Mouse (Mus musculus): ENCODE measurements around the gene Dnm1l.
"Not testable (repeated sequence)": the region's sequence is repeated elsewhere in the genome, so short reads cannot be mapped to it uniquely, and the experiment has no call there.

The Dnm1l gene

DNA sequence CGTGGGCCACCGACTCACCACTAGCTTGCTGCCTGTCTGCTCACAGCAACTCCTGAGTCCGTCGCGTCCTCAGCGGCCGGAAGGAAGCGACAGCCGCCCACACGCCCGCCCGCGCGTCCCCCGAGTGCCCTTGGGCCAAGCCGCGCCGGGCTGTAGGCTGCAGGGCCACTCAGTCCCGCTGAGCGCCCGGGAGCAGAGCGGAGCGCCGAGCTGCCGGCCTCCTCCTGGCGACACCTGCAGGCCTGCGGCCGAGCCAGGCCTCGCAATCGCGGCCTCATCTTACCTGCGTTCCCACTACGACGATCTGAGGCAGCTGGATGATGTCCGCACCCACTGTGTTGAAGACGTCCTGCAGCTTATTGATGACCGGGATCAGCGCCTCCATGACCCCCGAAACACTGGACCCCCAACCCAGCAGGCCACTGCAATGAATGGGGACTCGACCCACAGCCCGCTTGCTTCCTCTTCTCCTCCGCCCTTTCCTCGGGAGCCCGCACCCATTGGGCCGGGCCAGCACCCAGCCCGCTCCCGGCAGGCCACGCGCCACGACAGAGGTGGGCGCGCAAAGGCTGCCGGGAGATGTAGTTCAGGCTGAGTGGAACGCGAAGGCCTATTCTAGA is at the start of gene Dnm1l:
TSS of gene Dnm1l (minus strand) at position 479 of the 620 bp plus-strand sequence.
- DNase-seq (ENCODE audit: low spot score in 2 of 2), result peak; percentile 83 to 86

DNA sequence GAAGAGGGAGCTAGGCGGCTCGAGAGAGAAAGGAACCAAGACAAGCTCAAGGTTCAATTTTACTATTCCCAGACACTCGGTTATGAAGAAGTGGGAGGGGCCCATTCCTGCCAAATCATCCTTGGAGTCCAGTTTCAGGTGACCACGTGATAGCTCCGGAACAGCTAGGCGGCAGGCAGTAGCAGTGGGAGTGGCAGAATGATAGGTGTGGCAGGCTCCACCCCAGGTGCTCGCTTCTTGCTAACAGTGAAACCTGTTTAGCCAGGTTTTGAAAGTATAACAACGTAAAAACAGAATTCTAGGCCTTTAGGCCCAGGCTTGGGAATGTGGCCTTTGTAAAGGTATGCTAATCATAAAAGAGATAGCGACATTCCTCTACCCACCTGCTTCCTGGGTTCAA is 8.5 kb upstream of the Dnm1l start:
- not testable (repeated sequence) for DNase-seq (ENCODE audit: low spot score in 2 of 2)

DNA sequence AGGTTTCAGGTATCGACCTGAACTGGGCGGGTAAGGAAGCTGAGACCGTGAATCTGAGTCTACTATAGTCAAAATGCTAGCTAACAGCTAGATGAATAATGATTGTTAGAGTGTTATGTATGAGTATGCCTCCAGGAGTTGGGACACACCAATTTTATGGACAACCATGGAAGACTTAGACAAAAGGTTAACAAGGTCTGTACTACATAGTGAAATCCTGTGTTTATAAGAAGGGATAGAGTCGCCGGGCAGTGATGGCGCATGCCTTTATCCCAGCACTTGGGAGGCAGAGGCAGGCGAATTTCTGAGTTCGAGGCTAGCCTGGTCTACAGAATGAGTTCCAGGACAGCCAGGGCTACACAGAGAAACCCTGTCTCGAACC is 333 bp upstream of the Dnm1l start:
- not testable (repeated sequence) for DNase-seq (ENCODE audit: low spot score in 2 of 2)

DNA sequence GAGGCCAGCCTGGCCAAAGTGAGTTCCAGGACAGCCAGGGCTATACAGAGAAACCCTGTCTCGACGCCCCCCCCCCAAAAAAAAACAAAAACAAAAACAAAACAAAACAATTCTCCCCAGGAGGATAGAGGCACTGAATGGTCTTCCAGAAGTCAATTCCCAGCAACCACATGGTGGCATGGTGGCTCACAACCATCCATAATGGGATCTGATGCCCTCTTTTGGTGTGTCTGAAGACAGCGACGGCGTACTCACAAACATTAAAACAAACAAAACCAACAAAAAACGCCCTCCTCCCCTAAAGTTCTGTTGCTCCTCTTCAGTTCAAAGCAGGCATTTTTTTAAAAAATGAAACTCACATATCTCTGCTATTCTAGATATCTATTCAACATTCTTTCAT is 851 bp downstream of the Dnm1l start:
- DNase-seq (ENCODE audit: low spot score in 2 of 2), result no peak

DNA sequence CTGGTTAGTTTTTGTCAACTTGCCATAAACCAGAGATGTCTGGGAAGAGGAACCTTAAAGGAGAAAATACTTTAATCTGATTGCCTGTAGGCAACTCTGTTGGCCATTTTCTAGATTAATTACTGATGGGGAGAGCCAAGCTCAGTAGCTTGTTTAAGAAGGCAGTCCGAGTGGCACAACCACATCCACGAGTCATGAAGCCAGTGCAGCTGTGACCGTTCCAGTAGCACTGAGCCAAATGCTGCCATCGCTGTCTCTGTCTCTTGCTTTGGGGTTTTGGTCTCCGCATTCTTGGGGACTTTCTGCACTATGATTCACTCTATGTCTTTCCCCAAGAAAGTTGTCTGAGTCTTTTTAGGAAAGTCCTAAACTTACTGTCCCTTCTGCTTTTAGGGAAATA is 12.3 kb downstream of the Dnm1l start:
- DNase-seq (ENCODE audit: low spot score in 2 of 2), result no peak

DNA sequence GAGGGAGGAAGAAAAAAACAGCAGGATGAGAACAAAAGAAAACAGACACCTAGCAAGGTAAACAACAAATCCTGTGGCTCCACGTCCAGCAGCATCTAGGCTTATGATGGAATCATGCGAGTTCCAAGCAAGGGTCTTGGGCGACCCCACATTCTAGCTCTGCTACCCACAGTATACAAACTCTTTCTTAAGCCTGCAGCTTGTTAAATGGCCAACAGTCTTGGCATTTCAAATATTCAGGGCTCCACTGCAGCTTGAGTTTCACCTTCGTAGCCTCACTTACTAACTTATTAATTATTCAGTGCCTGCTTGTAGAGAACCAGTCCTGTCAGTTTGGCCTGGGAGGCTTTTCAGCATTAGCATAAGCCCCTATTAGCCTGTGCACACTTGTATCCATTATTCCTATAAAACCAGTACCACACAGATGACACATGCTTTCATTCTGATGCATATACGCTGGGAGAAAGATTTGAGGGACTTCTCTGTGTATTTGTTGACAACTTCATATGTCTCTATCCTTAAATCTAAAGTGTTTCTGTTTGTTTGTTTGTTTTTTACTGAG is 32.9 kb downstream of the Dnm1l start:
- no peak for DNase-seq (ENCODE audit: low spot score in 2 of 2)

DNA sequence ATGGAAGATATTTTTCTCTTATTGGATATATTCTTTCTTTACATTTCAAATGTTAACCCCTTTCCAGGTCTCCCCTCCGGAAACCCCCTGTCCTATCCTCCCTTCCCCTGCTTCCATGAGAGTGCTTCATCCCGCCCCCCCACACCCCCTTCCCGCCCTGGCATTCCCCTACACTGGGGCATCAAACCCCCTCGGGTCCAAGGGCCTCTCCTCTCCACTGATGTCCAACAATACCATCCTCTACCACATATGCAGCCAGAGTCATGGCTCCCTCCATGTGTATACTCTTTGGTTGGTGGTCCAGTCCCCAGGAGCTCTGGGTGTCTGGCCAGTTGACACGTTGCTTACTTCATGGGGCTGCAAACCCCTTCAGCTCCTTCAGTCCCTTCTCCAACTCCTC is 47.4 kb downstream of the Dnm1l start:
- DNase-seq (ENCODE audit: low spot score in 2 of 2), result no peak

DNA sequence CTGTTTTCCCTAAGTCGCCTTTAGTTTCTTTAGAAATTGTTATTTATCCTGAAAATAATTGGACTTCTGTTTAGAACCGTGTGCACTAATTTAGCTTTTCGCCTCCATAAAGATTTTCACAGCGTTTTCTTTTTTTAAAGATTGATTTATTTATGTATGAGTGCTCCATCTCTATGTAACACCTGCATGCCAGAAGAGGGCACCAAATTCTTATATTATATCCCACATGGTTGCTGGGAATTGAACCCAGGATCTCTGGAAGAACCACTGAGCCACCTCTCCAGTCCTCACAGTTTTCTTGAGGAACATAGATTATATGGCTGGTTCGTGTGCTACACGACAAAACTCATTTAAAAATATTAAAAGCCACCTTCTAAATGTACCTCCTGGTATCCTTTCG is 54.9 kb downstream of the Dnm1l start:
- no peak for DNase-seq (ENCODE audit: low spot score in 2 of 2)

DNA sequence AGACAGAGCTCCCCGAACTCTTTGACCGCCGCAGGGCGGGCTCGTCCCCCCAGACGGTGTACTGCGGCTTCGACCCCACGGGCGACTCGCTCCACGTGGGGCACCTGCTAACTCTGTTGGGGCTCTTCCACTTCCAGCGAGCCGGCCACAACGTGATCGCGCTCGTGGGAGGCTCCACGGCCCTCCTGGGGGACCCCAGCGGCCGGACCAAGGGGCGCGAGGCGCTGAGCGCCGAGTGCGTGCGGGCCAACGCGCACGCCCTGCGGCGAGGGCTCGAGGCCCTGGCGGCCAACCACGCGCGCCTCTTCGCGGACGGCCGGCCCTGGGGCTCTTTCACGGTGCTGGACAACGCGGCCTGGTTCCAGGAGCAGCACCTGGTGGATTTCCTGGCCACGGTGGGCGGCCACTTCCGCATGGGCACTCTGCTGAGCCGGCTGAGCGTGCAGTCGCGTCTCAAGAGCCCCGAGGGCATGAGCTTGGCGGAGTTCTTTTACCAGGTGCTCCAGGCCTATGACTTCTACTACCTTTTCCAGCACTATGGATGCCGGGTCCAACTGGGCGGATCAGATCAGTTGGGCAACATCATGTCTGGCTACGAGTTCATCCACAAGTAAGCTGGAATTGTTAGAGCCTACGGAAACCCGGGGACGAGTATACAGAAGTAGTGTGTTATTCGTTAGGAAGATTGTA is 55.5 kb downstream of the Dnm1l start:
- peak; percentile 21 to 22 for DNase-seq (ENCODE audit: low spot score in 2 of 2)

DNA sequence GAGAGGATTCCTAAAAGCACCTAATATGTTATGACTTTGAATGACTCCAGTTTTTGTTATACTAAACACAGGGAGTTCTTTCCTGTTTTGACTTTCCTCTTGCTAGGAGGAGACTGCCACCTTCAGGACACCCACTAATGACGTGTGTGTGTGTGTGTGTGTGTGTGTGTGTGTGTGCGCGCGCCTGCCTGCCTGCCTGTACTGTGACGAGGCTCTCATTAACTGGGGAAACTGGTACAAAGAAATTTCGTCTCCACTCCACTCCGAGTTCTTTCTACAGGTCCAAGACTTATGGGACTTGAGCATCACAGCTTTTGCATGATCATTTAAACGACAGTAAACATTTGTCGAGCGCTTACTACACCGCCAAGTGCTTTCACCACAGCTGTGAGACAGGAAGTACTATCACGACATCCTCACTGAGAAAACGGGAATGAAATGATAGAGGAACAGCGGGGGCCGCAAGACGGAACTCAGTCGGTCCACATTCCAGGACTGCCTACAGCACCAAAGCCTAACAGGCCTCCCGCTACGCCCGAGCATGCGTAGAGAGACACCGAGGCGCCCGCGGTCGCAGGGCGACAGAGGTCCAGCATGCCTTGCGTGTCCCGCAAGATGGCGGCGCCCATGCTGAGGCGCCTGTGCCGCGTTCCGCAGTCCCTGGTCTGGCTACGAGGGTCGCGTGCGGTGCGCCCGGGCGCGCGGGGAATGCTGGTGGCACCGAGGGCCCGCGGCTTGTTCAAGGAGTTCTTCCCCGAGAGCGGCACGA is 56.2 kb downstream of the Dnm1l start, which contains the start of gene Yars2:
TSS of gene Yars2 (plus strand) at position 597 of the 769 bp plus-strand sequence.
- peak; percentile 89 to 90 for DNase-seq (ENCODE audit: low spot score in 2 of 2)

DNA sequence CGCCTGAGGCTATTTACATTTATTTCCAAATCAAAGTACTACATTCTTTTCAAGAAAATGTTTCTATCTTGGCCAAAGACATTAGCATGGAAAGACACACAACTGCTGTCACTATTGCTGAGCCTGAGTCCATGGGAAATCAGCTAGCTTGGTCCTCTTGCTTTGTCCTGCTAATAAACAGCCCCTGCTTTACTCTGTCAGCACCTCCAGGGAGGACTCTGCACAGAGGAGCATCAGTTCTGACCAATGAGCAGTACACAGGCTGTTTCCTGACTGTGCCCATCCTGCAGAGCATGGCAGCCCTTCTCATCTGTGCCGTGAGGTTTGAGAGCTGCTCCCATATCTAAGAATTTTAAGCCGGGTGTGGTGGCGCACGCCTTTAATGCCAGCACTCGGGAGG is 85.0 kb downstream of the Dnm1l start:
- DNase-seq (ENCODE audit: low spot score in 2 of 2), result no peak

DNA sequence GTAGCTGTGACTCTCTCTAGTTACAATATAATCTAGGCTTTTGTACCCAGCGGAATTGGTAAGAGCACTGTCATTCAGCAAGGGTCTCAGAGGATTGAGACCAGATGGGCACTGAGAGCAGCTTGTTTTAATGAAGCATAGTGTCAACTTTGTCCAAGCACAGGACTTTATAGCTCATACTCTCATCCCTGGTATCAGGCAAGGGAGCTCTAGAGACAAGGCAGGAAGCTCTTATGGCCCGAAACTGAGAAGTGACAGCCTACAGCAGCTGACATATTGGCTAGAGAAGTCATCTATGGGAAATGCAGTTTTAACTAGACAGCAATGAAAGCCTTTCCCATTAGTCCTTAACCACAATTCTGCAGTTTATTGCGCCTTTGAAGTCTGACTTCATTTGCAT is 85.8 kb downstream of the Dnm1l start:
- DNase-seq (ENCODE audit: low spot score in 2 of 2), result no peak

DNA sequence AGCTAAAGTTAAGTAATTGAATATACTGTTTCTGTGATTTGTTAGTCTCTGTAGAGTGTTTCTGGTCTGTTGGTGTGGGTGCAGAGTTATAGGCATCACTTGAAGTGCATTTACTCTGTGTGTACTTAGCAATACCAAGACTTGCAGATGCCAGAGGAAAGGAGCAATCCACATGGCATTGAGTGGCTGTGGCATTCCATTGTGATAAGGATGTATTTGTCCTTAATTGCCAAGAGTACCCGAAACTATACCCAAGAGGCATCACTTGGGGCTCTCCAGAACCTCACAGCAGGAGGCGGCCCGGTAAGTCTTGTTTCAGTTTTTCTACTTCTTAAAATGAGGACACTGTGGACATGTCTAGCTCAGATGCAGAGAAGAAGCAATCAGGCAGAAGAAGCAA is 96.3 kb downstream of the Dnm1l start:
- DNase-seq (ENCODE audit: low spot score in 2 of 2), result no peak
